Comparison of ENCODE assay signal across 8 mouse cellular contexts in genomic region chr3:95674812-95675211, GRCm38 (mm10). TPM values are rescaled to one million over a fixed set of nuclear protein-coding genes. Genes with fewer than 3 reads are reported as not detected.
DNase-seq lines count a peak whose midpoint lies in the region; ATAC-seq and TF ChIP-seq lines count a peak whose summit lies in the region.

No protein-coding gene starts in this region.

- ATAC-seq in erythroid progenitor cell, adult 5-6 weeks (replicated peaks; ENCODE audit: low FRiP score, poor library complexity, severe bottlenecking) = peak; percentile 68
- ATAC-seq in lung, embryonic 15.5 days (ENCODE audit: borderline replicate concordance, extremely low read depth, low FRiP score, low TSS enrichment) = peak; percentile 32; the same call in 1 of the 2 replicates

- DNase-seq in left cerebral cortex, adult 2 months (ENCODE audit: extremely low spot score in 1 of 2, low spot score in 2 of 2) = no peak
- DNase-seq in left cerebral cortex, postnatal 14 days (ENCODE audit: low spot score in 2 of 2) = no peak
- DNase-seq in kidney, adult 18-20 months = peak; percentile 66
- peak; percentile 48 for DNase-seq in thymus, postnatal 25 days
- DNase-seq in left cerebral cortex, adult 18-20 months (ENCODE audit: low spot score in 2 of 2) = no peak
- DNase-seq in cerebellum, adult 11-12 months = no peak

- H3K4me2 ChIP-seq in lung, embryonic 15.5 days = peak overlapping the region; percentile 30

- 4% methylated on average over 6 of the region's 6 CpGs for WGBS in lung, embryonic 15.5 days

- no peaks in the 10 kb centered on the region for H3K27me3 ChIP-seq in lung, embryonic 15.5 days

- no peaks in the 10 kb centered on the region for H3K9me3 ChIP-seq in lung, embryonic 15.5 days

- no peak overlapping the region for H3K4me3 ChIP-seq in left cerebral cortex, adult 2 months
- H3K4me3 ChIP-seq in lung, embryonic 15.5 days = no peak overlapping the region

- peak overlapping the region; percentile 2; the same call in 1 of the 2 replicates for H3K9ac ChIP-seq in lung, embryonic 15.5 days

- TF ChIP-seq CTCF in left cerebral cortex, adult 2 months (IDR thresholded peaks at IDR 0.05) = no peak

- peaks cover 59% of the 10 kb centered on the region for H3K4me1 ChIP-seq in lung, embryonic 15.5 days

- intact Hi-C loops in left cerebral cortex, adult 2 months (cut with DNase I) = loop anchor here (5.0 kb wide), 1 partner anchor 158 kb away; no protein-coding TSS in a partner anchor
- intact Hi-C loops in left cerebral cortex, postnatal 14 days (cut with DNase I) = no loop called here

- H3K27ac ChIP-seq in left cerebral cortex, adult 2 months = peak overlapping the region; percentile 83
- H3K27ac ChIP-seq in lung, embryonic 15.5 days = peak overlapping the region; percentile 95

- H3K36me3 ChIP-seq in lung, embryonic 15.5 days = 0 out of 2 replicates have a peak, but pooled peaks cover 9% of the 10 kb centered on the region

RNA-seq across cellular contexts. Expression of gene Adamtsl4, which starts 12.9 kb away (rescaled TPM):
- total RNA-seq in left cerebral cortex, adult 2 months (2021) = 1 to 10 TPM; 6.8 to 7.7 TPM
- 1 to 10 TPM; 2.0 TPM for total RNA-seq in left cerebral cortex, postnatal 14 days (2021)
- total RNA-seq in erythroid progenitor cell, adult 5-6 weeks (2015; ENCODE audit: low replicate concordance) = 0.84 TPM in 1 of 2 replicates, not detected in the other
- total RNA-seq in erythroid progenitor cell, adult 5-6 weeks (2017; ENCODE audit: low replicate concordance) = 0.39 and 1.2 TPM in 2 replicates
- polyA plus RNA-seq in lung, embryonic 15.5 days (2015; fragmentation: Nextera tagmentation; extraction: Ambion mirVana) = 3.1 and 5.7 TPM in 2 replicates
- total RNA-seq in left cerebral cortex, adult 18-20 months (2021) = 1 to 10 TPM; 4.4 to 8.2 TPM

RNA-seq across cellular contexts. Expression of gene Mcl1, which starts 16.2 kb away (rescaled TPM):
- 10 to 100 TPM; 52.7 to 60.9 TPM for total RNA-seq in left cerebral cortex, adult 2 months (2021)
- total RNA-seq in left cerebral cortex, postnatal 14 days (2021) = 10 to 100 TPM; 58.6 to 69.2 TPM
- total RNA-seq in erythroid progenitor cell, adult 5-6 weeks (2015; ENCODE audit: low replicate concordance) = 161 and 212 TPM in 2 replicates
- total RNA-seq in erythroid progenitor cell, adult 5-6 weeks (2017; ENCODE audit: low replicate concordance) = 104 and 138 TPM in 2 replicates
- 64.5 and 65.2 TPM in 2 replicates for polyA plus RNA-seq in lung, embryonic 15.5 days (2015; fragmentation: Nextera tagmentation; extraction: Ambion mirVana)
- 10 to 100 TPM; 59.7 to 64.1 TPM for total RNA-seq in left cerebral cortex, adult 18-20 months (2021)

RNA-seq across cellular contexts. Expression of gene Ensa, which starts 50.0 kb away (rescaled TPM):
- total RNA-seq in left cerebral cortex, adult 2 months (2021) = 100 to 1,000 TPM; 349 to 358 TPM
- 100 to 1,000 TPM; 332 to 337 TPM for total RNA-seq in left cerebral cortex, postnatal 14 days (2021)
- total RNA-seq in erythroid progenitor cell, adult 5-6 weeks (2015; ENCODE audit: low replicate concordance) = 65.4 and 75.3 TPM in 2 replicates
- total RNA-seq in erythroid progenitor cell, adult 5-6 weeks (2017; ENCODE audit: low replicate concordance) = 117 and 119 TPM in 2 replicates
- 65.3 and 69.2 TPM in 2 replicates for polyA plus RNA-seq in lung, embryonic 15.5 days (2015; fragmentation: Nextera tagmentation; extraction: Ambion mirVana)
- total RNA-seq in left cerebral cortex, adult 18-20 months (2021) = 100 to 1,000 TPM; 351 to 360 TPM

Comparison
In these comparisons a context has a peak if more than half of its experiments do, and no peak if none do; other contexts are left out.
1. DNase-seq: peak in kidney, adult 18-20 months (single experiment) and thymus, postnatal 25 days (single experiment); none in left cerebral cortex, adult 2 months (0 of 2), left cerebral cortex, postnatal 14 days (0 of 2), left cerebral cortex, adult 18-20 months (0 of 2) and cerebellum, adult 11-12 months (single experiment).